Mouse (Mus musculus) heart, postnatal 0 days (tissue): Measurements from ENCODE around the gene Pcsk4.

ENCODE experiments used
- CTCF ChIP-seq: IDR thresholded peaks from 2 replicates; pipeline ENCODE4 v1.5.1; 2016; ENCODE audit warnings: antibody characterized with exemption, control low read depth, low read depth
- EP300 ChIP-seq: IDR thresholded peaks from 2 replicates; pipeline ENCODE4 v1.6.1; 2016; ENCODE audit warnings: antibody characterized with exemption, low read depth

DNA sequence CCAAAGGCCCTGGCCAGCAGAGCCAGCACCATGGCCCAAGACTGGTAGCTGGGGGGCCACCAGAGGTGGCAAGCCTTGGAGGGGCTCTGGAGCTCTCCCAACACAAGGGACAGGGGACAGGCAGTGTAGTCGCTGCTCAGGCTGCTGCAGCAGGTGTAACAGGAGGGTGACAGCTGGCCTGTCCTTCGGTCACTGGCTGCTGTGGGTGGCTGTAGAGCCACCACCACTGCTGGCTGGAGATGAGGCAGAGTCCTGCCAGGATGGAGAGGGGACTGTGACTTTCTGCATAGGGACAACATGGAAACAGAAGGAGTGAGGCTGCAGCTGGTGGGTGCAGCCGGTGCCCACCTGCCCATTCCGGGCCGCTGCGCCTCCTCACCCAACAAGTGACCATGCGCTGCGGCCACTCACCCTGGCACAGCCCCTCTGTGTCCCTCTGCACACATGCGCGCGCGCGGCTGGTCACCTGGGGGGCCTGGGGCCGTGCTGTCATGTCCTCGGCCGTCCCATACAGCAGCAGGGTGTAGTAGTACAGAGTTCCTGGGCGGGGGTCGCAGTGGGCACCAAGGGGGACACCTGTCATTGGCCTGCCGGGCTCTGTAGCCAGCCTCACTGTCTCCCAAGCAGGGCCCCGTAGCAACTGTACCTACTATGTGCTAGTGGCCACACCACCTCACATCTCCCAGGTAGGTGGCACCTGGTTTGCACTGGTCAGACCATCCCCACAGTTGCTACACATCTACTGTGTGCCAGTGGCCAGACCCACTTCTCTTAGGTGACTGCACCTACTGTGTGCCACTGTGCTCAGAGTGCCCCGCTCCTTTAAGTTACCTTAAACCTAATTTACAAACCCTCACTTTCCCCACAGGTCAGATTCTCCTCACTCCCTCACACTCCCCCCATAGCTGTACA, 7.4 kb downstream of the Pcsk4 start:
- TF ChIP-seq CTCF, result no peak
- no peak for TF ChIP-seq EP300
